Mouse (Mus musculus) heart, postnatal 4 days (tissue): ENCODE data around the gene Dchs2. TPM values are rescaled to one million over a fixed set of nuclear protein-coding genes. Genes with fewer than 3 reads are reported as not detected.

ENCODE experiments used
- DNase-seq: peaks from one replicate; pipeline ENCODE4 v3.0.0; 2021
- total RNA-seq, 2 experiments: library from RNA; stranded (reverse); gene quantifications; 2 replicates each; pipeline ENCODE4 v1.2.3; 2021

The Dchs2 gene
- total RNA-seq, 2 experiments from 2014 or later = 1.2 to 1.3 TPM

GRCm38 (mm10) chr3:83259421-83259820, 131.7 kb downstream of the Dchs2 start:
- no peak for DNase-seq

DNA sequence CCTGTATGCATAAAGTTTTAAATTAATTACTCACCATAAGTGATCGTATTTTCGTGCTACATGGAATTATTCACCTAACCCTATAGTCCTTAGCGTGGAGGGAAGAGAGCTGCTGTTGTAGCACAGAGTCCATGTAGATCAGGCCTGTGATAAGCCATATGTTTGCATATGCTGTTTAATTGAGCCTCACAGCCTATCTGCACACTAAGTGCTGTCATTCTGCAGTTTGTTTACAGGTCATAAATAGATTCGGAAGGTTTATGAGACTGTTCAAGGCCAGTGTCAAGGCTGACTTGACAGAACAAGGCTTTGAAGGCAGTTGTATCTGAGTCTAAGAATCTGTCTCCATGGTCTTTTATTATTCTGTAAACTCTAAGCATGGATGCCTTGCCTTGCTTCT, 138.3 kb downstream of the Dchs2 start:
- no peak for DNase-seq

DNA sequence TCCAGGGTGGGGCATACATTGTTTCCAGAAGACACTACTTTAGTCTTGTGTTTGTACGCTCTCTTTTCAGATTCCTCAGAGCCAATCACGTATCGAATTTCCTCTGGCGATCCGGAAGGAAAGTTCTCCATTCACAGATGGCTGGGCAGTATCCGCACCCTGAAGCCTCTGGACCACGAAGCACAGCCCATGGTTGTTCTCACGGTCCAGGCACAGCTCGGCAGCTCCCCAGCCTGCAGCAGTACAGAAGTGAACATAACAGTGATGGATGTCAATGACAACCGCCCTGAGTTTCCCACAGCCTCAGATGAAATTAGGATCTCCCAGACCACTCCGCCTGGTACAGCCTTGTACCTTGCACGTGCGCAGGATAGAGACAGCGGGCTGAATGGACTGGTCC, 142.5 kb downstream of the Dchs2 start:
- DNase-seq = no peak

GRCm38 (mm10) chr3:83270982-83271381, 143.2 kb downstream of the Dchs2 start:
- DNase-seq = no peak

GRCm38 (mm10) chr3:83273555-83274244, 146.0 kb downstream of the Dchs2 start:
- peak; percentile 75 for DNase-seq

- DNase-seq = no peak
Observed at GRCm38 (mm10) chr3:83275703-83276102, 148.0 kb downstream of the Dchs2 start.

DNA sequence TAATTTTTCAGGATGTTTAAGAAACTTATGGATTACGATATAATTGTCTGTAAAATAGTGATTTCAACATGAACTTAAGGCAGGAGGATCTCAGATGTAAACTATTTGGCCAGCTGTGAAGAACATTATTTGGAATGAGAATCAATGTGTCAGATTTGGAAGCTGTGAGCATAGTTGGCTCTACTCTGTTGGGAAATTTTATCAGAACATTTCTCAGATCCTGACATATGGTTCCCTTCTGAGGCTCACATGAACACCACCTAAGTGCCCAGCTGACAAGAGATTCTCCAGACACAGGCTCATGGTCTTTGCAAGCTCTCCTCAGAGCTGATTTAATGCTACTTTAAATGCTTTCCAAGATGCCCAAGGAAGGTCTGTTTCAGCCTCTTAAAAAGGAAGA, 156.1 kb downstream of the Dchs2 start:
- no peak for DNase-seq

GRCm38 (mm10) chr3:83286975-83287405, 159.2 kb downstream of the Dchs2 start:
- DNase-seq = peak; percentile 69

- no peak for DNase-seq
Observed at GRCm38 (mm10) chr3:83288118-83288840, 160.5 kb downstream of the Dchs2 start.

DNA sequence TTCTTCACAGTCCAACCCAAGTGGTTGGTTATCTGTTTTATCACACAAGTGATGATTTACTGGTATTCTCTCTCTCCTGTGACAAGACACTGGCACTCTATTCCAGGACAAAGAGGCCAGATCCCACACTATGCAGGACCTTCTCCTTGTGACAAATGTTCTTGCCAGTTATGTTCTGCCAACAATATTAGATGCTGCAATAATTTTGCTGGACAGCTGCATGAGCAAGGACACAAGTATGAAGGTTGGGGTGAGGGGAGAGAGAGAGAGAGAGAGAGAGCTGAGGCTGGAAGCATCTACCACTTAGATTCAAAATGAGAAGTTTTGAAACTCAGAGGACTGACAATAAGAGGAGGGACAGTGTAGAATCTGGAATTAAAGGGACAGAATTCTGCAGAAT, 162.7 kb downstream of the Dchs2 start:
- no peak for DNase-seq

DNA sequence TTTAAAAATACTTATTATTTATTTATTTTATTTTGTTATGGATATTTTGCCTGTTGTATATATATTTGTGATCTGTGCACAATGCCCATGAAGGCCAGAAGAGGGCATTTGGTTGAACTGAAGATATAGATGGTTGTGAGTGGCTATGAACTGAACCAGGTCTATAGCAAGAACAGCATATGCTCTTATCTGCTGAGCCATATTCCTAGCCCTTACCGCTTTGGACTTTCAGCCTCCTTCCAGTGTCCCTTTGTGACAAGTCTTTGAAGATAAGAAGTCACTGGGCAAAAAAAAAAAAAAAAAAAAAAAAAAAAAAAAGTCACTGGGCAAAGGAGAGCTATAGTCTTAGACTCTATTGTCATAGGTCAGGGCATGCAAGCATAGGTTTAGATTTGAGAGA, 163.2 kb downstream of the Dchs2 start:
- DNase-seq = no peak

DNA sequence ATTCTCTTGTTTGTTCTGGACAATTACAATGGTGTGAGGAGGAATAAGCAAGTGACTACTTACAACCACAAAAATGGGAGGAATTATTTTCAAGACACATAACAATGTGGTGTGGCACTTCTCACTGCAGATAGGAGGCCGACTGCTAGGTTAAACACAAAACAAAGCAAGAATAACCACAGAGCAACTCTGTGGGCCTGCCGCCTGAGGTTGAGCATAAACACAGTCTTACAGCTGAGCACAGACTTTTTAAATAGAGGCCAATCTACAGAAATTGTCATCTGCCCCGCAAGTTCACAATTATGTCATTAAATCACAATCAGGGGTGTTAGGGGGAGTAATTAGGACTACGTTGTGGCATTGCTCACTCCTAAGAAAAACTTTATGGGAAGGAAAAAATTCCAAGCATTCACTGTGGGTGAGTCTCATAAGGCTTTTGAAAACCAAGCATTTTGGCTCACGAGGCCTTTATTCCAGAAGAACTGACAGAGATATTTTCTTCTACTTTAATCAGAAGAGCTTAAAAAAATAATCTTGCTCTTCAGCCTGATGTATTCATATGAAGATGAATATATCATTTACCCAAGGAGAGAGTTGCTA, 172.1 kb downstream of the Dchs2 start:
- no peak for DNase-seq

DNA sequence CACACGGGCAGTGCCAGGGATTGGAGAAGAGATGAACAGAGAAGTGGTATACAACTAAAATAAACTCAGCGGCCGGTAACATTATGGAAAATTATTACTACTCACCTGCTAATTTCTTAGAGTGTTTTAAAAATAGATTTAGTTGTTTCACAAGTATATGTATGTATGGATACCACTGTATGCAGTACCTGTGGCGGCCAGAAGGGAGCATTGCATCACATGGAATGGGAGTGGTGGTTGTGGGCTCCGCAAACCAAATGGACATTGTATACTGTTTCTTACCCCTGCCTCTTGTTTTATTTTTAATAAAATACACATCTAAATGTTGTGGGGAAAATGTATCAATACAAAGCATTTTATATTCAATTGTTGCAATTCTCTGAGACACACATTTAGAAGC, 176.1 kb downstream of the Dchs2 start:
- DNase-seq = peak; percentile 19

- no peak for DNase-seq
Observed at GRCm38 (mm10) chr3:83345928-83346327, 218.2 kb downstream of the Dchs2 start.

GRCm38 (mm10) chr3:83368500-83369068, 240.8 kb downstream of the Dchs2 start:
- no peak for DNase-seq

- no peak for DNase-seq
Observed at GRCm38 (mm10) chr3:83369871-83370270, 242.1 kb downstream of the Dchs2 start.

- DNase-seq = no peak
Observed at GRCm38 (mm10) chr3:83374333-83374732, 246.6 kb downstream of the Dchs2 start.

GRCm38 (mm10) chr3:83376834-83377233, 249.1 kb downstream of the Dchs2 start:
- DNase-seq = no peak

Other genes starting within 250 kb of the Dchs2 start
- under 1 TPM; 0.16 to 0.19 TPM for gene Lrat, start 224.0 kb upstream of the Dchs2 start, total RNA-seq
- gene Fgg, start 120.2 kb upstream of the Dchs2 start, total RNA-seq = under 1 TPM; 0.16 to 0.36 TPM
- gene Fga, start 101.9 kb upstream of the Dchs2 start, total RNA-seq = under 1 TPM; 0.11 to 0.21 TPM
- under 1 TPM in 1 of 2 experiments, not detected in 1; 0.12 TPM for gene Fgb, start 78.1 kb upstream of the Dchs2 start, total RNA-seq
- 10 to 100 TPM; 34.9 to 37.4 TPM for gene Plrg1, start 72.4 kb upstream of the Dchs2 start, total RNA-seq